Mouse (Mus musculus) megakaryocyte, embryonic 14.5 days (primary cell): ENCODE data around the gene Nsd1.

ENCODE experiments used
- FLI1 ChIP-seq: IDR thresholded peaks from 2 replicates; pipeline ENCODE4 v1.6.1; 2012; ENCODE audit warnings: low read length, inconsistent platforms, mixed read lengths
- GATA1 ChIP-seq: IDR thresholded peaks from 3 replicates; pipeline ENCODE4 v1.6.1; 2012; ENCODE audit warnings: mixed read lengths, low read length, inconsistent platforms, borderline replicate concordance

- TF ChIP-seq FLI1 = no peak
- TF ChIP-seq GATA1 = no peak
Measured at GRCm38 (mm10) chr13:55258651-55259050, 49.1 kb downstream of the Nsd1 start.
